Mouse (Mus musculus): ENCODE results near the gene Smyd4.
A peak's percentile ranks its signal among the peaks of the same experiment; 100 is the strongest.

Smyd4 gene

DNA sequence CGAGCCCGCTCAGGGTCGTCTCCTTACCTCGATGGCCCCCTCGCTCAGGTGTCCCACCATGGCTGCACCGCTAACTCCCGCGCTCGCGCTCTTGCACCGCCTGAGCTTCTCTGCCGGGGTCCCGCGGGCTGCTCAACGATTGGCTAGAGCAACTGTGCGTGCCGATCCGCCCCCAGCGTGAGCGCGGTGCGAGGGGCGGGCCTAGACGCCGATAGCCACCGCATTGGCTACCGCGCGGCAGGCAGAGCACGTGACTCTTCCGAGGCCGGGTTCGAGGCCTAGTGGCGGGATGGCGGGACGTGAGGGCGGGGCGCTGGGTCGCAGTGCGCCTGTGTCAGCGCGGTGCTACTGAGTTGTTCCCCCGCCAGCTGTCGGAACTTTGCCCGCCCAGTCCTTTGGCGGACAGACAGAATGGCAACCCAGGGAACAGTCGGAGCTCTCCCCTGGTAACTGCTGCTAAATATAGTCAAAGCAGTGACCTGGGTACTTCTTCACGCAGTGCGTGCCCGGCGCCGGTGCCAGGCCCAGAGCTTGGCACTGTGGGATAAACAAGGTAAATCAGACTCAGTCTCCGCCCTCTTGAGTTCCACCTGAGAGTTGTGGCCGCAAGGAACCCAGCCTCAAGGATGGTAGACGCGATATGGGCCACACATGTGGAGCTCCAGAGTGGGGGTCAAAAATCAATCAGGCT, at the start of gene Smyd4, which contains the start of gene Rpa1:
TSS of gene Smyd4 (plus strand) at position 235 of the 691 bp plus-strand sequence.
TSS of gene Rpa1 (minus strand) at position 126 of the 691 bp plus-strand sequence.
- DNase-seq, result peak; percentile 94

DNA sequence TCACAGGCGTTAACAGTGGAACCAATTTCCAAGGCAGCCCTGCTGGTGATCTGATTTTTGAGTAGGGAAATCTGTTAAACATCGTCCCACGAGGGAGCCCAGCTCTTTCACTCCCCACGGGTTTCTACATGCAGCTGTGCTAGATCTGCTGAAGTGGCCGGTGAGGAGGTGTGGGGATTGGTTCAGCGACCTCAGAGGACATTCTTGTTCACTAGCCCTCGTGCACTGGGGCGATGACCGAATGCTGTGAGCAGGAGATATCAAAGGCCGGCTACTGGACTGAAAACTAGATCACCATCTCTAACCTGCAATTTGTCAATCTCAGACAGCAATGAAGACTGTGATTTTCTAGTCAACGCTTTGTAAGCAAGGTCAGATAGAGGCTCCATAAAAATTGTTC, 49.7 kb upstream of the Smyd4 start:
- DNase-seq, result peak; percentile 44

DNA sequence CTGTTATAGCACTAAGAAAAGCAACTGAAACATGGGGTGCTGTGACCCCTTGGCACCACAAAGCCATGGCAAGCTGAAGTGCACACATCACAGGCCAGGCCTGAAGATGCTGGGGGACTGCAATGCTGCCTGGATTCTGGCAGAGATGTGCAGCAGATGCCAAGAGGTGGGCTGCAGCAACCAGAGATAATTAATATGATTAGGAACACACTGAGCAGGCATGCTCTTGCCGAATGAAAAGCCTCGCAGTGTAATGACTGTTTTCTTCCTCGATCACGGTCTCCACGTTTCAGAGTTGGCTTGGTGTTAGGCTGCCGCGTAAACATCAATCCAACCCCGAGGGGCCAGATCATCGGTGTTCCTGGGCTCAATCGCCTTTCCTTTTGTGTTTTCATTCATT, 48.4 kb upstream of the Smyd4 start:
- DNase-seq, result no peak

DNA sequence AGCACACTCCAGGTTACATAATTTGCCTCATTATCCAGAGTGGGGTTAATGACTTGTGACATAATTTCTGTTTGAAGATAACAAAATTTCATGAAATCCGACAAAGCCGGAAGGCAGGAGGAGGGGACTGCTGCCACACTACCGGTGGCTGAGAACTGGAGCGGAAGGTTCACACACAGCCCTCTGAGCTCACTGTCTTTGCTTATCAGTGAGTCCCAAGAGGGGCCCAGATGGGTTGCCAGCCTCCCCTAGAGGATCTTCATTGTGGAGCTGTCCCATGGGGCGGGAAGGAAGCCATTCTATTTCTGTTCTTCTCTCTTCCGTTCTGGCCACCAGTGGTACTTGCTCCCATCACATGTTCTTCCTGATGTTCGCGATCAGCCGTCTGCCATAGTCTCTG, 47.3 kb upstream of the Smyd4 start:
- DNase-seq, result no peak

DNA sequence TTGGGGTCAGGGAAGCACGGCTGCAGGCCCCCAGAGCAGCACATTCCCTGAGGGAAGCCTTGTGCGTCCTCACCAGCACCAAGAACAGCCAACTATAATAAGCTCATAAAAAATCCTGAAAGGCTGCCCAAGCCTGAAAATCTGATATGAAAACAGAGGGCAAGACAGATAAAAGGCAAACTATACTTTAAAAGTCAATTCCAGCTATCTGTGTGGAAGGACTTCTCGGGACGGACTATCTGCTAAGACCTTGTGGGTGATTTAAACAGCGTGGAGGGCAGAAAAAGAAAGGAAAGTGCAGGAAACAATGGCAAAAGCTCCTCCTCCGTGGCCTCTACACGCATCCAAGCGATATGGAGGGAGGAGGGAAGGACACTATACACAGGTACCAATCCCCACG, 43.4 kb upstream of the Smyd4 start:
- DNase-seq, result no peak

DNA sequence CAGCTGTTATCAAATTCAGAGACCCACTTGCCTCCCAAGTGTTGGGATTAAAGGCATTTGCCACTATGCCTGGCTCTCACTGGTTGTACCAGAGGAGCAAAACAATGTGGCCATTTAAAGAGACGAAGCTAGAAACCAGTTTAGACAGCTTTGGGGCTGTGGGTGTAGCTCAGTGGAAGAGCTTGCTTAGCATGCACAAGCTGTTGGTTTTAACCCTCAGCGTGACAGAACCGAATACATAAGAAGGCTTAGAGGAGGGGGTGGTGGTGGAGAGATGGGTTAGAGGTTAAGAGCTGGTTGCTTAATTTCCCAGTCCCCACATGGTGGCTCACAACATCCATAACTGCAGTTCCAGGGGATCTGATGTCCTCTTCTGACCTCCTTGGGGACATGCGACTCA, 39.6 kb upstream of the Smyd4 start:
- DNase-seq, result no peak

DNA sequence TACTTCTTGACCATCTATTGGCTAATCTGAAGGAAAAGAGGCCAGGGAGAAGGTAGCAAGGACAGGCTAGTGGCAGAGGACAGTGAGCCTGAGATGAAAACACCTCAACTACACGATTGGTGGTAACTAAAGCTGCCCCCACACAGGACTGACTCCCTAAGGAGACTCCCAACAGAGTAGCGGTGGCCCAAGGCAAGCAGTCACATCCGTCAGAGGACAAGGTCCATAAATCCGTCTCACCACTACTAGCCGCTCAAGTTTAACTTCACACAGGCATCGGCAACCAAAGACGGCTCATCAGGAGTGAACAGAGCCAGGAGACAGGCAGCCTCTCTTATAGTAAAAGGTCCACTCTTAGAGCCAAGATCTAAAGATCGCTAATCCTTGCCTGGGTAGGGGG, 37.4 kb upstream of the Smyd4 start:
- DNase-seq, result no peak

DNA sequence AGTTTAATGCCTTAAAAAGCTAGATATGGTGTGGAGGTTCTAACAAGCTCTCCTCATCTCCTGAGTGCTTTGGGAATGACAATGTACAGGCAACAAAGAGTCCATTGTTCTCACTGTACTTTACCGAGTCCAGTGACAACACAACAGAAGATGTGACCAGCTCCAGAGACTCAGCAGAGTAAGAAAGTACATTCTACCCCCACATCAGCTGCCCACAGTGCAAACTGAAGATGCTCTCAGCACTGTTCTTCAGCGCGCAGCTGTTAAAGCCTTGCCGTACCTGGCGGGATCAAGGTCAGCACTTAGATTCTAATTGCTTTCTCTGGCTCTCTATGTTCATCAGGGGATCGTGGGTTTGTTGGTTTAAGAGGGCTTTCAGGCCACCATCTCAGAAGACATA, 36.5 kb upstream of the Smyd4 start:
- DNase-seq, result no peak

DNA sequence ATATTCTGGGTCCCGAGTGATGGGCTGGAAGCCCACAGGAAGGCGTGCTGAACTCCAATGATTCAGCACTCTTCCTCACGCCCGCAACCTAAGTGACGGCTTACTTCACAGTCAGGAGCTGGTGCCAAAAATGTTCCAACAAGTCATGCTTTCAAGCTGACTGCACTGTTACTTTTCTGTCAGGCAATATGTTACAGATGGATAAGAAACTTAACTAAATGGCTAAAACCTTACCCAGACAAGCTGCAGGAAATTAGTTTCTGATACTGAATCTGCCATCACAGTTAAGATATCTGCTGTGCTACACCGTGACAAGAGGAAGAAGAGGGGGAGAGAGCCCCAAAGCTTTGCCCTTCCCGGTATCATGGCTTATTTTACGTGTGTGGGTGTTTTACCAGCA, 34.4 kb upstream of the Smyd4 start:
- DNase-seq, result no peak

DNA sequence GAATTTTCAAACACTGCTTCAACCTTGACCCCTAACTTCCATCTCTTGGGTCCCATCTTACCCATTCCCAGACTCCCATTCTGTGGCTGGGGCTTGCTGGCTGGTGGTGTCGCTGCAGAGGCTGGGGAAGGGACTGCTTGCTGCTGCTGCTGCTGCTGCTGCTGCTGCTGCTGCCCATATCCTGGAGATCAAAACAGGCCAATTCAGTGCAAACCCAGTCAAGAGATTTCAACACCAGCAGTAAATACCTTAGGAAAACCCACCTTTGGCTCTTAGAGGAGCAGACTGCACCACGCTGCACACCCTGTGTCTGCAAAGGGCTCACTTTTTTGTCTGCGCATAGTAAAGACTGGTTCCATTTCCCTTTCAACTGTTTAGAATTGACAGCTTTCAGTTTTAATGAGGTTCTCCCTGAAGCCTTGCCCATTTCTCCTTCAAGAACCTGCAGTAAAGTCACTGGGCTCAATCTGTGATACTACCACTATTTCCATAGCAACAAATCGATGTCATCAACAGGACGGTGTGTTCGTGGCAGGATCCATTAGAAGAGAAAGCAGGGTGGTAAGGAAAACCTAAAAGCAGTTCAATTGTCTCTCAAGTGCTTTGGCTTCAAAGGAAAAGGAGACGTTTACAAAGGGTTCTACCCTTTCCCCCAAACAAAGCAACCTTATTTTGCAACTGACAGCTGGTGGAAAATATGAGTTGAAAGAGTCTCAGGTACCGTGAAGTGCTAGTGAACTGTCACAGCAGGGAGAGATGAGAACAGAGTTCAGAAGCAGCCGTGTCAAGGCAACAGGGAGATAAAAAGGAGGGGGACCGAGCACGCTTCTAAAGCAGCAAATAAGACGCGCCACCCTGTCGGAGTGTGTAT, 29.6 kb upstream of the Smyd4 start:
- DNase-seq, result no peak

DNA sequence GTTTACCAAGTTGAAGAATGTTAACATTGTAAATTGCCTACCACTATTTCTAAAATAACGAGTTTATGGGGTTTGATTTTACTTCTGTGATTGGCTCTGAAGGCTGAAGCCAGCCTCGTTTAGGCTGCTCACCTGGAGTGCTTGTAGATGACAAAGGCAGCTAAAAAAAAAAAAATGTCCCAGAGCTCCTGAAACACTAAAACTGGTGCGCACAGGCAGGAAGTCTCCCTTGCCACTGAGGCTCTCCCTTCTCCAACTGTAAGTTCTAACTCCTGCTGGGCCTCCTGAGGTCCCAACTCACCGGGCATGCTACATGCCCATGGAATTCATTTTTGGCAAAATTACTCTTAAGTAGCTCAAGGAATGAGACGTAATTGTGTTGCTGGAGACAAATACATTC, 29.0 kb upstream of the Smyd4 start:
- DNase-seq, result no peak

DNA sequence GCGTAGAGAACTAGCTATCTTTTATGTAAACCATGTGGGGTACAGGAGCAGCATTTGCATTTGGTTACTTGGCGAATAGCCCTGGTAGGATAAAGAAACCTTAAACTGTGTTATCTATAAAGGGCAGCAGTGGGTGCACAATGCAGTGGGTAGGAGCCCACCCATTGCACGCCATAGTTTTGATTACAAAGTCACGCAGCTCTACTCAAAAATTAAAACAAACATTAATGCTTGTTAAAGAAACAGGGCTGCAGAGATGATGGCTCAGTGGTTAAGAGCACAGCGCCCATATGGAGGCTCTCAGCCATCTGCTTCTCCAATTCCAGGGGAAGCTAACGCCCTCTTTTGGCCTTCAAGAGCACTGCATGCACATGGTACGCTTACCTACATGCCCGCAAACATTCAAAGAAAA, 24.9 kb upstream of the Smyd4 start:
- no peak for DNase-seq

DNA sequence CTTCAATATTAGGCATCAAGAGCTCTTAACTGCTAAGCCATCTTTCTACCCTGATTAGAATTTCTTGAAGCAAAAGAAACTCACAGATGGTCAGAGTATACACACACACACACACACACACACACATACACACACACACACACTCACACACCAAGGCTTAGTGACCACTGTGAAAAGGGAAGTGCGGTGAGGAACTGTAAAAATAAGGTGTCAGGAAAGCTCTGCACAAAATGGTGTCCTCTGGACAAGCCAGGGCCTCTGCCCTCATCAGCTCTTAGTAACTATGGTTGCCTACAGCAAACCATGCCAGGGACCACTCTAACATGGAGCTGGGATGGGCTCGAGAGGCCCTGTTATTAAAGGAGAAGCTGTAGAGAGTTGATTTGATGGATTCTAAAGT, 23.8 kb upstream of the Smyd4 start:
- no peak for DNase-seq

DNA sequence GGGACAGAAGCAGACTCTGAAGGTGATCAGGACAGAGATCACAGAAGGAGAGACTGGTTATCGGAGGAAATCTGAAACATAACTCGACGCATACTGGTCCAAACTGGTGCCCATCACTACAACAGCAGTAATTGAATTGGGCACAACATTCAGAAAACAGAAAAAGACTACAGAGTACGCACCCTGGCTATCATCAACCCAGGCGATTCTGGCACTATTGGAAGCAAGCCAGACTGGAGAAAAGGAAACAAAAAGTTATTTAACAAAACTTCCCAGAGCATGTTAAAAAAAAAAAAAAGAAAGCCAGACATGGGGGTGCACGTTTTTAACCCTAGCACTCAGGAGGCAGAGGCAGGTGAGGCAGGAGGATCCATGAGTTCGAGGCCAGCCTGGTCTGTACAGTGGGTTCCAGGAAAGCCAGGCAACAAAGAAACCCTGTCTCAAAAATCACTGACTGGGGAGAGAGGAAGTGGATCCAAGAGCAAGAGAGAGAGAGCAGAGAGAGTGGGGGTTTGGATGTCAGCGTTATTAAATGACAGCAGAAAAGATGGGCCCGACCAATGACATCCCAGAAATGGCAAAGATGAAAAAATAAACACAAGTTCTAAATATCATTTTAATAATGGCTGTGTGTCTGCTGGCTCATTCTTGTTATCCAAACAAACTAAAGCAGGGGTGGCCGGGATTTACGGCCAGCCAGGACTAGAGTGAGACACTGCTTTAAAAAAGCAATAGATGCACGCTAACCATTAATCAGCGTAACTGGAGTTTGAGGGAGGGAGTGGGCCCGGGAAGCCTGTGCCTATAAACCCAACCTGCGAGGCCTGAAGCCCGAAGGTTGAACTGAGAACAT, 22.9 kb upstream of the Smyd4 start:
- no peak for DNase-seq

DNA sequence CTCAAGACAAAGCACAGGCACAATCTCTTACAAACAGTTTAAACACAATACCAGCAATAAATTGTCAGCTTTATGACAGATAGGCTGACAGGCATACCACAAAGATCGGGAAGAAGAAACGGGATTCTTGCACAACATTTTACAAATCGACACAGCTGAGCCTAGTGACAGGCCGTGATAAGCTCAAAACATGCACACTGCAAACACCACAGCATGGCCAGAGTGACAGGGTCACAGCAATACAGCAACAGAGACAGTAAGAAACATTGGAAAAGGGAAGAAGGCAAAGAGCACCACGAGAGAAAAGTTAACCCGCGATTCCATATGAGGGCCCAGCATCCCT, 22.3 kb upstream of the Smyd4 start:
- no peak for DNase-seq

DNA sequence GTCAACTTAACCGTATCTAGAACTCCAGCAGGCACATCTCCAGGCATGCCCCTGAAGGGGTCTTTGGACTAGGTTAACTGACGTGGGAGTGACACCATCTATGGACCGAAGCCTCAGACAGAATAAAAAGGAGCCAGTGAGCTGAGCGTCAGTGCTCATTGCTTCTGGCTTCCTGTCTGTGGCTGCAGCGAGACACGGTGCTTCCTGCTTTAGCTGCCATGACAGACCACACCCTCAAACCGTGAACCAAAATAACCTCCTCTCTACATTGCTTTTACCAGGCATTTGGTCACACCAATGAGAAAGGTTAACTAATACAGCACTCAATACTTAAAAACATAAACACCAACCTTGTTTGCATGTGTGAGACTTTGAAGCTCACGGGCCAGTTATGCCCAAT, 11.6 kb upstream of the Smyd4 start:
- DNase-seq, result no peak

DNA sequence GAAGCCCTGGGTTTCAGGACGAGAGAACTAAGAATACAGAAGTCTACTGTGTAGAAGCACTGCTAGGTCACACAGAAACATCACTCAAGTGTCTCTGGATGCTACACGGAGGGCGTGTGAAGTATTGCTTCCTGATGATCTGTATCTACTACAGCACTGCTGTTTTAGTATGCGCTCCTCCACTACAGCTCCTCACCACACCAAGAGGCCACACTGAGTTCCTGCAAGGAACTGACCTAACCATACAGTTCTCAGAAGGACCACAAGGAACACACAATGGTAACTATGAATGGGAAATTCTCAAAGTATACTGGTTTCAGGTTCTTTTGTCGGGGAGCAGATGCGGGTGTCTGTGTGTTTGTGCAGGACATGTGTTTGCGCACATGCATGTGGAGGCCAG, 11.0 kb upstream of the Smyd4 start:
- DNase-seq, result no peak

DNA sequence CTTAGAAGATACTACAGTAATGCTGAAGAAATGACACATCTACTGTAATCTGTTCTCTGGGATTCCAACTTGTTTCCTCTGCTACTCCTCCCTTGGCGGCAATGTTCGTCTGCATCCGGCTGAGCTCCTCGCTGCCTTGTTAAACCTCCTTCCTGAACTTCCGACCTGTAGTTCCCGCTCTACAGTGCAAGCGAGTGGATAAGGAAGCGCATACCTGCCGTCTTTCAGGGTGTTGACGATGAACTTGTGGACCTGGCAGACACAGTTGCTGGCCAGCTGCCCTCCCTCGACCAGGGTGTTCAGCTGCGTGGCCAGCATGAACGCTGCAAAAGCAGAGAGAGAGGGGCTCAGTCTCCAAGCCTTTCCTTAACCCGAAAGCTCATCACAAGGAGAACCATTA, 8.2 kb upstream of the Smyd4 start:
- peak; percentile 42 for DNase-seq

DNA sequence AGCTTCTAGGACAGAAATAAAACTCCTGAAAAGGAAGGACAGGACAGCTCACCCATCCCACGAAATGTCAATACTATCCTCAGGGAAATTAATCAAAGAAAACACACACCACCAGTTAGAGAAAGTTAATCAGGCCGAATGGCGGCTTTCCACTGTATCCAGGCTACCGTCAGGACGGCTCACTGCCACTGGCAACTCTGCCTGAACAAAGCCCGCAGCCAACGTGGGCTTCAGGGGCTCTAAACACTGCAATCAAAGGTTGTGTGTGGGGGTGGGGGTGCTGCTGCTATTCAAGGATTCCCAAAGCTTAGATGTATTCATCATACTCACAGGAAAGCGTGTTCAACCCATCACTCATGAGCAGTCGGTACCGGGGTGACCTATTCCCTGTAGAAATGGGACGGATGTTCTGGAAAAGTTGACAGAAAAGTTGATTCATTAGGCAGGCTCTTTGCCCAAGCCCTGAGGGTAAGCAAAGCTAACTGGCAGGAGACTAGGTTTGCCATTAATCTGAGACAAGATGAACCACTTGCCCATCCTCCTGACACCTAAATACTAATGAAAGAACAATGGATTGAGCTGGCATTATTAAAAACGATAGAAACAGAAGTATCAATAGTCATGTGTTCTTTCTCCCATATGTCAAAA, 7.4 kb upstream of the Smyd4 start:
- no peak for DNase-seq

DNA sequence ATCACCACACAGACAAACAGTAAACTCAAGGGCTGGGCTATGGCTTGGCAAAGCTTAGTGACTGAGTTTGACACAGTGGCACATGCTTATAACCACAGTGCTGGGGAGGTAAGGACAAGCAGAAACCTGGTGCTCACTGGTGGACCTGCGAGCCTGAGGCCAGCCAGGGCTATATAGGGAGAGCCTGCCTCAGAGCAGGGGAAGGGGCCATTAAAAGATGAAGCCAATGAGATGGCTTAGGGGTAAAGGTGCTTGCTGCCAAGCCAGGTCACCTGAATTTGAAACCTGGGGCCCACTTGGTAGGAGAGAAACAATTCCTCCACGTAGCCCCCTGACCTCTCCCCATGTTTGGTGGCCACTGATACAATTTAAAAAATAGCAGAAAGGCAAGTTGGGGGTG, 5.1 kb upstream of the Smyd4 start:
- no peak for DNase-seq

DNA sequence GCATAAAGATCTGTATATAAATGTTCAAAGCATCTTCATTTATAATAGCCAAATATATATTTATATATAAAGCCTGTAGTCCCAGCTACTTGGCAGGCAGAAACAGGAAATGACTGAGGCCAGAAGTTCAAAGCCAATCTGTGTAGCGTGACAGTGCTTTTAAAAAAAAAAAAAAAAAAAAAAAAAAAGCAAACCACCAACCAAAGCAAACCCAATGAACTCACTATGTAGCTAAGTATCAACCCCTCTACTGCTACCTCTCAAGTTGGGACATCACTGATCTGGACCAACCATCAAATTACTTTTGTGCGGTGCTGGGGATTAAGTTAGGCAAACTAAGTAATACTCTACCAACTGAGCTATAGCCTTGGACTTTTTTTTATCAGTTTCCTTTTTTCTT, 4.1 kb upstream of the Smyd4 start:
- DNase-seq, result no peak

DNA sequence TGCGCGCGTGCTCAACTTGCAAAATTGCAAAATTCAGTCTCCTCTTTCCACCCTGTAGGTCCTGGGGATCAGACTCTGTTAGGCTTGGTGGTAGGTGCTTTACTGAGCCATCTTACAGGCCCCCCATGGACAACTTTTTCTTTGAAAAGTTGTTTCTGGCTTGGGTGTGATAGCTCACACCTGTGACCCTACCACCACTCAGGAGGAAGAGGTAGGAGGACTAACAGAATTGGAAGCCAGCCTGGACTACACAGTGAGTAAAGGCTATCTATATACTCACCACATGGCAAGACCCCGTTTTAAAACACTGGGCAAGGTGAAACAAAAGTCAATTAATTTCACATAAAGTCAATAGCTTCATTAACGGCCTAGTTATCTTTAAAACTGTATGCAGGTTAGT, 3.5 kb upstream of the Smyd4 start:
- DNase-seq, result no peak

DNA sequence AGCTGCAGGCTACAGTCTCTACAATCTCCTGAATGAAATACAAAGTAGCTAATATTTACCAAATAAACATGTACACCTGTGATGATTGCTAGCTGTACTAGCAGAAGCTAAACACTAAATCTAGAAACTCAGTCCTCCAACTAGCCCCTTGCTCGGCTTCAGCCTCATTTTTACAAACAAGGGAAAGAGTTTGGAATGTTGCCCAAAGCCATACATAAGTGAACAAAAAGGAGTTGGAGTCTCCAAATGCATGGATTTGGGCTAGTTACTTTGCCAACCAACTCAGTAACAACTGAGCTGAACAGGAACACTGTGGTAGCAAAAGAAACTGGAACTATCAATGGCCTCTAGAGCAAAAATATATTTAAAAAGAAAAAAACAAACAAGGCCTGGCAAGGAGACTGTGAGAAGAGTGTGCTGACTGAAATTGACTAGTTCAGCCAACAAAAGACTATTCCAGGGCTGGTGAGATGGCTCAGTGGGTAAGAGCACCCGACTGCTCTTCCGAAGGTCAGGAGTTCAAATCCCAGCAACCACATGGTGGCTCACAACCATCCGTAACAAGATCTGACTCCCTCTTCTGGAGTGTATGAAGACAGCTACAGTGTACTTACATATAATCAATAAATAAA, 1.6 kb upstream of the Smyd4 start:
- no peak for DNase-seq
